Mouse (Mus musculus) testis, adult 2 months (tissue): Measurements from ENCODE around the gene Ccdc85b.

Experiments used
- CTCF ChIP-seq: fragments of 200-500 bp; IDR thresholded peaks from 2 replicates; pipeline ENCODE4 v1.5.1; 2012; ENCODE audit warnings: low read depth, mild to moderate bottlenecking, inconsistent platforms, low read length, moderate library complexity; ENCODE audit not compliant: control insufficient read depth, insufficient read depth, insufficient replicate concordance
- POLR2A ChIP-seq: fragments of 200-500 bp; IDR thresholded peaks from 2 replicates; pipeline ENCODE4 v1.6.1; 2012; ENCODE audit warnings: low read depth, mild to moderate bottlenecking, inconsistent platforms, low read length, moderate library complexity; ENCODE audit not compliant: control insufficient read depth

DNA sequence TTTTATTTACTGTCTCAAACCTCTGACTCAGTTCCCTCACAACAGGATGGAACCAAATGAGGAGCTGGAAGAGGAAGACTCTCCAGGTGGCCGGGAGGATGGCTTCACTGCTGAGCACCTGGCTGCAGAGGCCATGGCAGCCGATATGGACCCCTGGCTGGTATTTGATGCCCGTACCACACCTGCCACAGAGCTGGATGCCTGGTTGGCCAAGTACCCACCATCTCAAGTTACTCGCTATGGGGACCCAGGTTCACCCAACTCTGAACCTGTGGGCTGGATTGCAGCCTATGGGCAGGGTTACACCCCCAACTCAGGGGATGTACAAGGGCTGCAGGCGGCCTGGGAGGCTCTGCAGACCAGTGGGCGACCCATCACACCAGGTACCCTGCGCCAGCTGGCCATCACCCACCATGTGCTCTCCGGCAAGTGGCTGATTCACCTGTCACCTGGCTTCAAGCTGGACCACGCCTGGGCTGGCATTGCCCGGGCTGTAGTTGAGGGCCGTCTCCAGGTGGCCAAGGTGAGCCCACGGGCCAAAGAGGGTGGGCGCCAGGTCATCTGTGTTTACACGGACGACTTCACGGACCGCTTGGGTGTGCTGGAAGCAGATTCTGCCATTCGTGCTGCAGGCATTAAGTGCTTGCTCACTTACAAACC, 31.7 kb downstream of the Ccdc85b start:
- no peak for TF ChIP-seq CTCF
- TF ChIP-seq POLR2A, result no peak
